Mouse (Mus musculus): ENCODE data around the gene Msmo1. TPM values are rescaled to one million over a fixed set of nuclear protein-coding genes. Genes with fewer than 3 reads are reported as not detected.
A peak's percentile ranks its signal among the peaks of the same experiment; 100 is the strongest.

The Msmo1 gene
- total and polyA plus RNA-seq, 2 experiments from 2014 or later, result 33.3 to 41.2 TPM

DNA sequence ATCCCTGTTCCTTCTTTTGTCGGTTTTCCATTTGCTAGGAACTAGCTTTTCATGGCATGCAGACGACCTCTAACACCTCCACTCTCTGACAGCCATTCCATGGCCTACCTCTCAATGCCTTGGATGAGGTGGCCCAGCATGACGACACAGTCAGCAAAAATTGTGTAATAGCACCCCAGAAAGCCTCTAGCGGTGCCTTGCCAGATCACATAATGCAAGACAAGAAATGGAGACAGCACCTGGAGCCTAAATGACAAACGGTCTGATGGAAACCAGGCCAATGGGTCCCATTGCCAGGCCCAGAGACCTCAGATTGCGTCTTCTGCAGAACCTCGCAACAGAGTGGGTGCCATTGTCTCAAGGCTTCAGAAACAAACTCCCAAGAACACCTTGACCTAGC, 21.1 kb downstream of the Msmo1 start:
- no peak for ATAC-seq (ENCODE audit: insufficient read depth, low read depth)
- H3K27ac ChIP-seq (ENCODE audit: low read depth), result no peak overlapping the region
- H3K4me2 ChIP-seq (ENCODE audit: low read depth, low read length), result no peak overlapping the region
- H3K4me1 ChIP-seq (ENCODE audit: control insufficient read depth, insufficient read depth), result no peaks in the 10 kb centered on the region; the same call in 1 of the 2 replicates
- no peak for TF ChIP-seq EP300 (IDR thresholded peaks at IDR 0.05; ENCODE audit: low read depth)
- no peak for TF ChIP-seq CTCF (IDR thresholded peaks at IDR 0.05; ENCODE audit: low read depth)
- H3K4me3 ChIP-seq (ENCODE audit: low read depth, low read length), result no peak overlapping the region
- no peaks in the 10 kb centered on the region for H3K27me3 ChIP-seq (ENCODE audit: control insufficient read depth, insufficient read depth, low read length)
- WGBS, result 89% methylated on average over 7 of the region's 7 CpGs
- no peaks in the 10 kb centered on the region for H3K36me3 ChIP-seq (replicated peaks; ENCODE audit: control insufficient read depth, insufficient read depth, low read length)
- H3K9ac ChIP-seq (replicated peaks; ENCODE audit: low read depth, low read length), result no peak overlapping the region
- no peaks in the 10 kb centered on the region for H3K9me3 ChIP-seq (replicated peaks; ENCODE audit: control insufficient read depth, low read length)
- DNase-seq (ENCODE audit: low spot score), result no peak

DNA sequence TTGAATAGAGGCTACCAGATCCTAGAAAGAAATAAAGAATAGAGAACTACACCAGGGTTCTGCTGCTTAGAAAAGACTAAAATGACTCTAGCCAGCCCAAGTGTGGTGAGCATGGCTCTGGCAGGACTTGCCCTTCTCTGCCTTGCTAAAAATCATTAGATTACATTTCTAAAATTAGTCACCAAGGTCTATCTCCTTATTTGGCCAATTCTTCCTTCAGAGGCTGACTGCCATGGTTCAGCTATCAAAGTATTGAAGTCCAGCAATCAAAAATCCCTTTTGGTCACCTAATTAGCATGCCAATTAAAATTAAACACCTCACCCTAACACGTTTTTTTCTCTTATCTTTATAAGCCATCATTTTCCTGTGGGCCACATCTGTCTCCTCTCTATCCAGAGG, 22.0 kb downstream of the Msmo1 start:
- Histone ChIP-seq H3K9me3 (replicated peaks; ENCODE audit: control insufficient read depth, low read length) (no peaks in the 10 kb centered on the region), H3K27me3 (ENCODE audit: control insufficient read depth, insufficient read depth, low read length) (no peaks in the 10 kb centered on the region), H3K4me3 (ENCODE audit: low read depth, low read length) (no peak overlapping the region), H3K9ac (replicated peaks; ENCODE audit: low read depth, low read length) (no peak overlapping the region), H3K4me2 (ENCODE audit: low read depth, low read length) (no peak overlapping the region), H3K36me3 (replicated peaks; ENCODE audit: control insufficient read depth, insufficient read depth, low read length) (no peaks in the 10 kb centered on the region), H3K4me1 (ENCODE audit: control insufficient read depth, insufficient read depth) (no peaks in the 10 kb centered on the region; the same call in 1 of the 2 replicates), H3K27ac (ENCODE audit: low read depth) (no peak overlapping the region; the same call in 1 of the 2 replicates)
- TF ChIP-seq EP300 (IDR thresholded peaks at IDR 0.05; ENCODE audit: low read depth) (no peak), CTCF (IDR thresholded peaks at IDR 0.05; ENCODE audit: low read depth) (no peak)
- DNase-seq (ENCODE audit: low spot score) (no peak), ATAC-seq (ENCODE audit: insufficient read depth, low read depth) (no peak)
- 15% methylated on average over 1 of the region's 1 CpGs for WGBS

DNA sequence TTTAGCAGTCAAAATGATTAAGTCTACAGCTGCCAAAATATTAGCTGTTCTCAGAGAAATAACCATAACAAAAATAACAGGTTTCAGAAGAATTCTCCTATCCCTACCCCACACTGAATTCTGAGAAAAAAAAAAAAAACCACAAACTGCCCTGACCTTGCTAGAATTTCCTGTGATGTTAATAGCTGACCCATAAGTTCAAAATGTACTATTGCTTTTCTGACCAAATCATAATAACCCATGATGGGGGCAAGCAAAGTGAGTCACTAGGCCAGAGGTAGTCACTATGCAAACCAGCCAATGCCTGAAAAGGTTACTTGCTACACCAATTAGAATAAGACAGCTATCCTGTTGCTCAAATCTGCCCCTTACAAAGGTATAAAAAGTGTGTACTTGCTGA, 26.1 kb downstream of the Msmo1 start:
- H3K9me3 ChIP-seq (replicated peaks; ENCODE audit: control insufficient read depth, low read length), result no peaks in the 10 kb centered on the region
- H3K4me2 ChIP-seq (ENCODE audit: low read depth, low read length), result no peak overlapping the region
- no peak overlapping the region for H3K27ac ChIP-seq (ENCODE audit: low read depth)
- H3K4me1 ChIP-seq (ENCODE audit: control insufficient read depth, insufficient read depth), result no peaks in the 10 kb centered on the region; the same call in 1 of the 2 replicates
- no peak for TF ChIP-seq EP300 (IDR thresholded peaks at IDR 0.05; ENCODE audit: low read depth)
- TF ChIP-seq CTCF (IDR thresholded peaks at IDR 0.05; ENCODE audit: low read depth), result no peak
- ATAC-seq (ENCODE audit: insufficient read depth, low read depth), result no peak
- no peak for DNase-seq (ENCODE audit: low spot score)
- no peaks in the 10 kb centered on the region for H3K27me3 ChIP-seq (ENCODE audit: control insufficient read depth, insufficient read depth, low read length)
- H3K9ac ChIP-seq (replicated peaks; ENCODE audit: low read depth, low read length), result no peak overlapping the region
- no peaks in the 10 kb centered on the region for H3K36me3 ChIP-seq (replicated peaks; ENCODE audit: control insufficient read depth, insufficient read depth, low read length)
- H3K4me3 ChIP-seq (ENCODE audit: low read depth, low read length), result no peak overlapping the region

DNA sequence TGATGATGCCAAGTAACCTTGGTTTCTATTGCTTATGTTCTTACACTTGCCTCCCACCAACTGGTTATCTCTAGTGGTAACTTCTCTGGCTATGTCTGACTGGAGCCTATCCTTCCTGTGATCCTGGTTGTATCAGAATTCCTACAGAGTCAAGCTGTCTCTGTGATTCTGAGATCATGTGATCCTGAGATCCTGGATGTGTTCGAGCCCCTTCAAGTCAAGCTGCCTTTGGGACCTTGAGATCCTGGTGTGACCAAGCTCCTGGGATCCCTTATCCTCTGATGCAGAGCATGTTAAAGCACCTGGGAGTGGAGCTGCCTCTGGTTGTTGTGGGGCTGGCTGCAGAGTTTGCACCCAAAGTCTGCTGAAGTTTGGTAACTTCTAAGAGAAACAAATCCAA, 30.4 kb downstream of the Msmo1 start:
- DNase-seq (ENCODE audit: low spot score) (no peak), ATAC-seq (ENCODE audit: insufficient read depth, low read depth) (no peak)
- Histone ChIP-seq H3K4me3 (ENCODE audit: low read depth, low read length) (no peak overlapping the region), H3K27ac (ENCODE audit: low read depth) (no peak overlapping the region), H3K27me3 (ENCODE audit: control insufficient read depth, insufficient read depth, low read length) (no peaks in the 10 kb centered on the region), H3K9ac (replicated peaks; ENCODE audit: low read depth, low read length) (no peak overlapping the region), H3K4me2 (ENCODE audit: low read depth, low read length) (no peak overlapping the region), H3K36me3 (replicated peaks; ENCODE audit: control insufficient read depth, insufficient read depth, low read length) (no peaks in the 10 kb centered on the region), H3K4me1 (ENCODE audit: control insufficient read depth, insufficient read depth) (no peaks in the 10 kb centered on the region), H3K9me3 (replicated peaks; ENCODE audit: control insufficient read depth, low read length) (no peaks in the 10 kb centered on the region)
- no peak for TF ChIP-seq EP300 (IDR thresholded peaks at IDR 0.05; ENCODE audit: low read depth)
- no peak for TF ChIP-seq CTCF (IDR thresholded peaks at IDR 0.05; ENCODE audit: low read depth)
- WGBS, result 66% methylated on average over 1 of the region's 1 CpGs

DNA sequence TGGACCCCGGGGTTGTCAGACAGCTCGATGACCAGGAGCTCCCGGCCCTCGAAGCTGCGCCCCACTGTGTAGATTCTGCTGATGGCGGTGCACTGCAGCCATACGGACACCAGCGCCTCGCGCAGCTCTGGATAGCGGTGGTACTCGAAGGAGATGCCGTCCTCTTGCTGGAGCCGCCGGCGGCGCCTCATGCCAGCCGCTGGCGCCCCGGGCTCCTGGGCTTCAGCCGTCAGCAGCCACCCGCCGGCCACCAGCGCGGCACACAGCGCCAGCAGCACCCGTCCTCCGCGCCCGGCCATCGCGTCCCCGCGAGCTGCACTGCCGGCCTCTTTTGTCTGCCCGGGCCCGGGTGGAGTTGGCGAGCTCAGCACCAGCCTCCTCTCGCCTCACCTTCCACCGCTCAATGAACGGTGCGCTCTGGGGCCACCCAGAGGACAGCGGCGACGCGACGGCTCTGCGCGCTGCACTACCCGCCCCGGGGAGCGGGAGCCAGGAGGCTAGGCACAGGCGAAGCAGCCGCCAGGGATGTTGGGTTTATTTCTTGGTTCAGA, 40.9 kb downstream of the Msmo1 start, which contains the start of gene Cpe:
Gene Cpe, minus strand, starts transcription at position 404 of the 551 bp plus-strand sequence.
- TF ChIP-seq EP300 (IDR thresholded peaks at IDR 0.05; ENCODE audit: low read depth), result no peak
- peak; percentile 79 for TF ChIP-seq CTCF (IDR thresholded peaks at IDR 0.05; ENCODE audit: low read depth)
- H3K4me1 ChIP-seq (ENCODE audit: control insufficient read depth, insufficient read depth), result peaks cover 7% of the 10 kb centered on the region; the same call in 1 of the 2 replicates
- DNase-seq (ENCODE audit: low spot score) (peak; percentile 83), ATAC-seq (ENCODE audit: insufficient read depth, low read depth) (peak; percentile 99)
- H3K4me3 ChIP-seq (ENCODE audit: low read depth, low read length), result peak within 1 kb of the TSS; percentile 72
- H3K27ac ChIP-seq (ENCODE audit: low read depth), result peak within 1 kb of the TSS; percentile 83
- H3K27me3 ChIP-seq (ENCODE audit: control insufficient read depth, insufficient read depth, low read length), result no peaks in the 10 kb centered on the region
- no peaks in the 10 kb centered on the region for H3K9me3 ChIP-seq (replicated peaks; ENCODE audit: control insufficient read depth, low read length)
- H3K4me2 ChIP-seq (ENCODE audit: low read depth, low read length), result peak within 1 kb of the TSS; percentile 93
- peak within 1 kb of the TSS; percentile 76 for H3K9ac ChIP-seq (replicated peaks; ENCODE audit: low read depth, low read length)
- WGBS, result under 1% methylated on average over 53 of the region's 54 CpGs
- no peaks in the 10 kb centered on the region for H3K36me3 ChIP-seq (replicated peaks; ENCODE audit: control insufficient read depth, insufficient read depth, low read length)
